Mouse (Mus musculus): Measurements from ENCODE around the gene Ptpre.
"Not testable (repeated sequence)": the region's sequence is repeated elsewhere in the genome, so short reads cannot be mapped to it uniquely, and the experiment has no call there.

Ptpre gene

DNA sequence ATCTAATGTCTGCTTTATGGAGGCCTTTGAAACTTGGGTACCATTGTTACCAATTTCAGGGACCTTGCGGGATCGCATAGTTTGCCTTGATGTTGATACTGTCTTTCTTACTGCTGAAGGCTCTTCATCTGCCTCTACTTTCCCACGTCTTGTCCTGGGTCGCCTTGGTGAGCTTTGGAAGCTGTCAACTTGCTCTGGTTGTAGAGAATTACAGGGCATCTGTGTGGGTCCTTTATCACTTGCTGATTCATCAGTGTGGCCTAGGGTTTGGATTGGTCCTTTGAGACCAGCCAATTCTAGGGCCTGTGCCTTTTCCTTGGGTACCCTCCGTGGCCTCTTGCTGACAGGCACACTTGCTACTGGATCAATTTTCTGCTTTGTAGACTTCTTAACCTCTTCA is 157.5 kb downstream of the Ptpre start:
- DNase-seq (ENCODE audit: low spot score) = no peak

DNA sequence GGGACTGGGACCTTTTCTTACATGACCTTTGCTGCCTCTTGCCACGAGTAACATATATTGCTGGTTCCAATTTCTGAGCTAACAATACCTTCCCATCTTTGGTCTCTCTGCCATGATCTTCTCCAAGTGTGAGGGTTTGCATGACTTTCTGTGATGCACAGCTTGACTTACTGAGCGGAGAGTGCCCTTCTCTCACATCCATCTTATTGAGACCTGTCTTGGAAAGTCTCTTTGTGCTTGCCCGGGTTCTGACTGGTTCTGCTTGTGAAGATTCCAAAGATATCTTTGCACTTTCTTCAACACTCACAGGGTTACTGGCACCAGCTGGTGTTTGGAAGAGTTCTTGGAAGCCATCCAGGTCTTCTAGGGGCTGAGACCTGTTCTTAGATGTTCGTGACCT is 158.8 kb downstream of the Ptpre start:
- no peak for DNase-seq (ENCODE audit: low spot score)

GRCm38 (mm10) chr7:135697021-135697740 is 159.9 kb downstream of the Ptpre start:
- not testable (repeated sequence) for DNase-seq (ENCODE audit: low spot score)

DNA sequence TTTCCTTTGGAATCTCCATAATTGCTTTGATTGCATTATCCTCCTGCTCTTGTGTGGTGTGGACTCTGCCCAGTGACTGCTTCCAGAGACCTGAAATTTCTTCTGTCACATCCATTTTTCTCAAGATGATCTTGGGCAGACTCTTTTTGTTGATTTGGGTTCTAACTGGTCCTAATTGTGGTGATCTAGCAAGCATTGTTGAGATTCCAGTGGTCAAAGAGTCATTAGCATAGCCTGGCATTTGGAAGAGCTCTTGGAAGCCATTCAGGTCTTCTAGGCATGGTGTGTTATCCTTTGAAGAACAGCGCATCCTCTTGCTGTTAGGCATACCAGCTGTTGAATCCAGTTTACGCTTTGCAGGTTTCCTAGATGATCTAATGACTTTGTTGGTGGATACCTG is 161.1 kb downstream of the Ptpre start:
- DNase-seq (ENCODE audit: low spot score) = no peak

- DNase-seq (ENCODE audit: low spot score) = not testable (repeated sequence)
These were observed 162.1 kb downstream of the Ptpre start for GRCm38 (mm10) chr7:135699351-135699750.

- DNase-seq (ENCODE audit: low spot score) = no peak
These were observed 166.4 kb downstream of the Ptpre start for GRCm38 (mm10) chr7:135703600-135704148.

GRCm38 (mm10) chr7:135704251-135704650 is 167.0 kb downstream of the Ptpre start:
- DNase-seq (ENCODE audit: low spot score) = no peak

- no peak for DNase-seq (ENCODE audit: low spot score)
These were observed 167.8 kb downstream of the Ptpre start for GRCm38 (mm10) chr7:135705083-135705482.

DNA sequence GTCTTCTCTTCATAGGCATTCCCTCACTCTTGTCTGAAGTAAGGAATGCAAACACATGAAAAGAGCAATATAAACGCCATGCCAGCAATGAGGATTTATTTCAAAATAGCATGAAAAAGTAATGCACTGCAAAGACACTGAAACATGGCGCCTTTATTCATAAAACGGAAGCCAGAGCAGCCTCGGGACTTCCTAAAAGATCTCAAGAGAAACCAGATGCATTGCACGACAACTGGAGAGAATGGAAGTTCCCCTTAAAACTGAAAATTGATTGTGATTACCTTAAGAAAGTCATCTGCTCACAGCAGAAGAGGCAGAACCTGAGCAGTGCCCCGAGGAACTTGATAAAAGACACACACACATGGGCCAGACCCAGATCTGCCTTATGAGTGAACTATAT is 168.5 kb downstream of the Ptpre start:
- no peak for DNase-seq (ENCODE audit: low spot score)

- DNase-seq (ENCODE audit: low spot score) = no peak
These were observed 173.4 kb downstream of the Ptpre start for GRCm38 (mm10) chr7:135710702-135711101.

DNA sequence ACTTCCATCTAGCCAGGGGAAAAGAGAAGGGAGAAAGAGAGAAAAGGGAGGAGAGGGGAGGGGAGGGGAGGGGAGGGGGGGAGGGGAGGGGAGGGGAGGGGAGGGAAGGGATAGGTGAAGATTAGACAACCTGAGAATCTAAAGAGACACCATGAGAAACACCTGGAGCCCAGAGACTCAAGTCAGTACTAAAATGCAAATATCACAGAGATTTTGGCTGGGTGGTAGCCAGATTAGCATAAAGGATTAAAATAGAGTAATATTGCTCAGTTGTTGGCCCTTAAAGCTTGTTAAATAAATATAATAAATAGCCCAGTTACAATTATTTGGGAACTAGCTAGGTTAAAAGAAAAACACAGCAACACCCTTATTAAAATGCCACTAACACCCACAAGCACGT is 175.3 kb downstream of the Ptpre start:
- no peak for DNase-seq (ENCODE audit: low spot score)

- no peak for DNase-seq (ENCODE audit: low spot score)
These were observed 176.0 kb downstream of the Ptpre start for GRCm38 (mm10) chr7:135713326-135713725.

- DNase-seq (ENCODE audit: low spot score) = no peak
These were observed 177.9 kb downstream of the Ptpre start for GRCm38 (mm10) chr7:135715166-135715565.

GRCm38 (mm10) chr7:135715642-135716444 is 178.6 kb downstream of the Ptpre start, which contains the start of gene Mki67:
Gene Mki67, minus strand, starts transcription at chr7:135716361.
- DNase-seq (ENCODE audit: low spot score) = peak; percentile 26

GRCm38 (mm10) chr7:135716445-135716877 is 179.2 kb downstream of the Ptpre start:
- peak; percentile 91 for DNase-seq (ENCODE audit: low spot score)

DNA sequence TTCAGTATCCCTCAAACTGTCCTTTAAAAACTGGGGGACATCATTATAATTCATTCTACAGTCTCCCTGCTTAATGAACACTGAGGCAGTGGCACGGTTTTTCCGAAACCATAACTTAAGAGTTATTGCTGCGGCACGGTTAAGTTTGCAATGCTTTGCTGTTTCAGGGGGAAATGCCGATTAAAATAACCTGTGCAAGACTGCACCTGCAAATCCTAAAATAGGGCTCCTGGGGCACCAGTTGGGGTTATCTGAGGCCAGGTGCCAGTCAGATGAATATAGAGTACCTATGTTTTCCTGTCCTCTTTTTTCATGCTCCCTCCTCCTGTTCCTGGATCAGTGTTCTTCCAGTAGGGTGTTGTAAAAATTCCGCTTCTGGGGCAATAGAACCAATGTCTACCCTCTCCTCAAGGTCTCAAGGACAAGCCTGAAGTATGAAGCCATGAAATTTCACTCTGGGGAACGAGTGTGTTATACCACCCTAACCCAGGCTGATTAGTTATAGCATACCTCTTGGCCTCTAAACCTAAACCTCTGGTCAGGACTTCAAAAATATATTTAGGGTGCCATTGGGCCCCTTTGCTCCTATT is 179.8 kb downstream of the Ptpre start:
- no peak for DNase-seq (ENCODE audit: low spot score)

- no peak for DNase-seq (ENCODE audit: low spot score)
These were observed 184.2 kb downstream of the Ptpre start for GRCm38 (mm10) chr7:135721436-135721992.

- DNase-seq (ENCODE audit: low spot score) = peak; percentile 70
These were observed 184.9 kb downstream of the Ptpre start for GRCm38 (mm10) chr7:135722011-135722838.

DNA sequence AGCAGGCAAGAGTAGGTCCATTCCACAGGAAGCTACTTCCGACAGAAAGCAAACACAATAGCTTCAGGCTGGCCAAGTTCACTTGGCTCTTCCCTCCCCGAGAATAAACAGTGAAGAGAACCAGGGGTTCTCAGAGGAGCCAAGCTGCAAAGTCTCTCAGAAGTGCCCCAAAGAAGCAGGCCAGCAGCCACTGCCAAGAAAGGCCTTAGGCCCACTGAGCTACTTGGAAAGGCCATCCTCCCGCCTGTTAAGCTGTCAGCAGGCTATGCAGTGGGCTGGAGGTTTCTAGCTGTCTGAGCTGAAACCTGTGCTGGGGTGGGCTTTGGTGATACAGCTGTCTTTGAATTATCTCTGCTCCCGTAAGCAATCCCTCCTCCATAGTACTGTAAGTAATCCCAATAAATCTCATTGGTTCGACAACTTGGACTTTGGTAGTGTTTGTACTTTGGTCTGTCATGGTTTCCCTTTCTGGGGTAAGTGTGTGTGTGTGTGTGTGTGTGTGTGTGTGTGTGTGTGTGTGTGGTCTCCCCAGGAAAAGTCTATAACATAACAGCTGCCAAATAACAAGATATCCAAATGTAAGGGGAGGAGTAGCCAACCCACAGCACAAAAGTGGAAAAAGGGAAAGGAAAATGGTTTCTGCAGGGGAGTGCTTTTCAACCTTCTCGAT is 186.5 kb downstream of the Ptpre start:
- peak; percentile 10 for DNase-seq (ENCODE audit: low spot score)

GRCm38 (mm10) chr7:135726707-135727106 is 189.4 kb downstream of the Ptpre start:
- DNase-seq (ENCODE audit: low spot score) = no peak

GRCm38 (mm10) chr7:135728038-135728437 is 190.8 kb downstream of the Ptpre start:
- no peak for DNase-seq (ENCODE audit: low spot score)

Data from urinary bladder, postnatal 14 days (tissue).